Comparison of ENCODE assay signal across 1 mouse cellular context in genomic region chr3:27153701-27154209, GRCm38 (mm10).
A peak's percentile ranks its signal among the peaks of the same experiment; 100 is the strongest.
TF ChIP-seq lines count a peak whose summit lies in the region.

TSS of gene Ect2 (minus strand) at chr3:27153878.

TF ChIP-seq in MEL, 35 proteins besides CTCF, POLR2A, EP300 and RAD21 (continued from another document):
- TF ChIP-seq ZNF384 (IDR thresholded peaks at IDR 0.05; ENCODE audit: low read depth, low read length): peak; percentile 86
- peak; percentile 77; the same call in 1 of the 2 replicates for TF ChIP-seq E2F4 (IDR thresholded peaks at IDR 0.05; ENCODE audit: borderline replicate concordance, low read depth, low read length)
- TF ChIP-seq MYB (IDR thresholded peaks at IDR 0.05; ENCODE audit: low read depth, low read length): no peak
- TF ChIP-seq JUND (IDR thresholded peaks at IDR 0.05; ENCODE audit: low read depth, low read length): no peak
- no peak for TF ChIP-seq CHD1 (IDR thresholded peaks at IDR 0.05; ENCODE audit: low read depth, low read length)
